9 mouse cellular contexts compared by ENCODE assay signal in genomic region chr10:127310523-127311475, GRCm38 (mm10). TPM values are rescaled to one million over a fixed set of nuclear protein-coding genes. Genes with fewer than 3 reads are reported as not detected.
DNase-seq lines count a peak whose midpoint lies in the region; ATAC-seq lines count a peak whose summit lies in the region.
"Had no signal": no experiment of that assay in that cellular context is flagged by ENCODE, and none has a peak within 500 bp of the region (broad histone marks: within the 10 kb centered on the region; RNA-seq: fewer than 3 reads in every experiment).

No protein-coding gene starts in this region.

- H3K36me3 ChIP-seq in embryonic facial prominence, embryonic 13.5 days, result peaks cover 36% of the 10 kb centered on the region
- H3K36me3 ChIP-seq in midbrain, embryonic 12.5 days, result peaks cover 38% of the 10 kb centered on the region

- peak; percentile 30; the same call in 1 of the 2 replicates for ATAC-seq in embryonic facial prominence, embryonic 13.5 days (ENCODE audit: insufficient number of reproducible peaks, insufficient read depth, low FRiP score, low TSS enrichment, low read depth)
- ATAC-seq in inflammation-experienced regulatory T-cells, adult 6 months, result peak; percentile 7
- ATAC-seq in midbrain, embryonic 12.5 days (ENCODE audit: low FRiP score, low read depth), result peak; percentile 42

- DNase-seq in cerebellum, adult 9-10 months, result peak; percentile 53
- DNase-seq in cerebellum, adult 18-20 months, result no peak
- DNase-seq in CD4-positive, CD25-positive, alpha-beta regulatory T cell, adult 2 months (ENCODE audit: low read depth, low spot score), result peak; percentile 62
- DNase-seq in layer of hippocampus, postnatal 10 days (ENCODE audit: low spot score in 2 of 2), result no peak
- no peak for DNase-seq in layer of hippocampus, postnatal 14 days (ENCODE audit: low spot score in 2 of 2)

- H3K27me3 ChIP-seq in embryonic facial prominence, embryonic 13.5 days, result no peaks in the 10 kb centered on the region
- no peaks in the 10 kb centered on the region for H3K27me3 ChIP-seq in midbrain, embryonic 12.5 days

- H3K9ac ChIP-seq in embryonic facial prominence, embryonic 13.5 days, result peak overlapping the region; percentile 88
- peak overlapping the region; percentile 83 for H3K9ac ChIP-seq in midbrain, embryonic 12.5 days (replicated peaks)

- peak overlapping the region; percentile 81 for H3K27ac ChIP-seq in embryonic facial prominence, embryonic 13.5 days
- peak overlapping the region; percentile 70 for H3K27ac ChIP-seq in midbrain, embryonic 12.5 days (replicated peaks)

- H3K4me1 ChIP-seq in embryonic facial prominence, embryonic 13.5 days, result peaks cover 12% of the 10 kb centered on the region
- H3K4me1 ChIP-seq in midbrain, embryonic 12.5 days, result peaks cover 13% of the 10 kb centered on the region

- H3K4me3 ChIP-seq in embryonic facial prominence, embryonic 13.5 days, result peak overlapping the region; percentile 83
- peak overlapping the region; percentile 80 for H3K4me3 ChIP-seq in midbrain, embryonic 12.5 days

- WGBS in embryonic facial prominence, embryonic 13.5 days, result 35% methylated on average over 23 of the region's 23 CpGs
- 37% methylated on average over 23 of the region's 23 CpGs for WGBS in midbrain, embryonic 12.5 days

- peak overlapping the region; percentile 81 for H3K4me2 ChIP-seq in embryonic facial prominence, embryonic 13.5 days
- H3K4me2 ChIP-seq in midbrain, embryonic 12.5 days (replicated peaks), result peak overlapping the region; percentile 67

- no peaks in the 10 kb centered on the region for H3K9me3 ChIP-seq in embryonic facial prominence, embryonic 13.5 days
- H3K9me3 ChIP-seq in midbrain, embryonic 12.5 days, result no peaks in the 10 kb centered on the region

RNA-seq across cellular contexts. Expression of gene Mars, which starts 0.8 kb away (rescaled TPM):
- polyA plus RNA-seq in embryonic facial prominence, embryonic 13.5 days (2015; fragmentation: Nextera tagmentation; extraction: Ambion mirVana), result 113 and 128 TPM in 2 replicates
- 10 to 100 TPM; 20.7 to 28.9 (median 21.3) TPM for polyA plus RNA-seq in inflammation-experienced regulatory T-cells, adult 6 months (2017; shearing (Covaris generic))
- 156 and 166 TPM in 2 replicates for polyA plus RNA-seq in midbrain, embryonic 12.5 days (2016; fragmentation: Nextera tagmentation; extraction: Ambion mirVana)
- 10 to 100 TPM; 53.9 to 57.7 TPM for total RNA-seq in layer of hippocampus, postnatal 10 days (2021)
- total RNA-seq in layer of hippocampus, postnatal 14 days (2021), result 10 to 100 TPM; 56.3 to 59.4 TPM

RNA-seq across cellular contexts. Expression of gene Arhgap9, which starts 11.0 kb away (rescaled TPM):
- polyA plus RNA-seq in embryonic facial prominence, embryonic 13.5 days (2015; fragmentation: Nextera tagmentation; extraction: Ambion mirVana), result 3.1 and 3.4 TPM in 2 replicates
- 100 to 1,000 TPM in 2 of 3 experiments, 10 to 100 TPM in 1; 91.9 to 112 (median 108) TPM for polyA plus RNA-seq in inflammation-experienced regulatory T-cells, adult 6 months (2017; shearing (Covaris generic))
- 0.86 and 1.1 TPM in 2 replicates for polyA plus RNA-seq in midbrain, embryonic 12.5 days (2016; fragmentation: Nextera tagmentation; extraction: Ambion mirVana)
- 1 to 10 TPM; 1.1 to 1.2 TPM for total RNA-seq in layer of hippocampus, postnatal 10 days (2021)
- total RNA-seq in layer of hippocampus, postnatal 14 days (2021), result 1 to 10 TPM in 1 of 2 experiments, under 1 TPM in 1; 0.99 to 1.1 TPM

RNA-seq across cellular contexts. Expression of gene Mbd6, which starts 22.0 kb away (rescaled TPM):
- 14.9 and 19.2 TPM in 2 replicates for polyA plus RNA-seq in embryonic facial prominence, embryonic 13.5 days (2015; fragmentation: Nextera tagmentation; extraction: Ambion mirVana)
- 10 to 100 TPM in 1 of 3 experiments, 1 to 10 TPM in 2; 4.0 to 11.8 (median 6.4) TPM for polyA plus RNA-seq in inflammation-experienced regulatory T-cells, adult 6 months (2017; shearing (Covaris generic))
- polyA plus RNA-seq in midbrain, embryonic 12.5 days (2016; fragmentation: Nextera tagmentation; extraction: Ambion mirVana), result 20.3 and 21.7 TPM in 2 replicates
- 10 to 100 TPM; 44.8 to 58.7 TPM for total RNA-seq in layer of hippocampus, postnatal 10 days (2021)
- total RNA-seq in layer of hippocampus, postnatal 14 days (2021), result 10 to 100 TPM; 46.0 to 53.3 TPM

RNA-seq across cellular contexts. Expression of gene Gli1, which starts 31.0 kb away (rescaled TPM):
- polyA plus RNA-seq in embryonic facial prominence, embryonic 13.5 days (2015; fragmentation: Nextera tagmentation; extraction: Ambion mirVana), result 17.5 and 19.8 TPM in 2 replicates
- under 1 TPM in 2 of 3 experiments, not detected in 1; 0.49 to 0.56 TPM for polyA plus RNA-seq in inflammation-experienced regulatory T-cells, adult 6 months (2017; shearing (Covaris generic))
- 3.7 and 4.1 TPM in 2 replicates for polyA plus RNA-seq in midbrain, embryonic 12.5 days (2016; fragmentation: Nextera tagmentation; extraction: Ambion mirVana)
- 1 to 10 TPM; 1.7 to 3.1 TPM for total RNA-seq in layer of hippocampus, postnatal 10 days (2021)
- total RNA-seq in layer of hippocampus, postnatal 14 days (2021), result 1 to 10 TPM; 2.0 to 3.3 TPM
- total RNA-seq: neutrophil, adult 5-6 weeks had no signal

RNA-seq across cellular contexts. Expression of gene Inhbe, which starts 43.4 kb away (rescaled TPM):
- polyA plus RNA-seq in embryonic facial prominence, embryonic 13.5 days (2015; fragmentation: Nextera tagmentation; extraction: Ambion mirVana), result 0.07 TPM in 1 of 2 replicates, not detected in the other
- not detected for polyA plus RNA-seq in inflammation-experienced regulatory T-cells, adult 6 months (2017; shearing (Covaris generic))
- not detected in 2 replicates for polyA plus RNA-seq in midbrain, embryonic 12.5 days (2016; fragmentation: Nextera tagmentation; extraction: Ambion mirVana)
- not detected for total RNA-seq in layer of hippocampus, postnatal 10 days (2021)
- under 1 TPM in 1 of 2 experiments, not detected in 1; 0.07 TPM for total RNA-seq in layer of hippocampus, postnatal 14 days (2021)

Comparison
In these comparisons a context has a peak if more than half of its experiments do, and no peak if none do; other contexts are left out.
1. DNase-seq: peak in cerebellum, adult 9-10 months (single experiment) and CD4-positive, CD25-positive, alpha-beta regulatory T cell, adult 2 months (single experiment); none in cerebellum, adult 18-20 months (0 of 2), layer of hippocampus, postnatal 10 days (0 of 2) and layer of hippocampus, postnatal 14 days (0 of 2).
2. RNA of gene Arhgap9, which starts 11.0 kb away (polyA plus RNA-seq): 91.9 to 112 TPM in inflammation-experienced regulatory T-cells, adult 6 months; 3.1 to 3.4 TPM in embryonic facial prominence, embryonic 13.5 days and 0.86 to 1.1 TPM in midbrain, embryonic 12.5 days; every median in the first group is over 10 times any median in the second.
3. Peak in every context shown above with its lines, with median percentiles within 50 percentile points of each other: ATAC-seq.